Mouse (Mus musculus): ENCODE results near the gene Bag2.
"Not testable (repeated sequence)": the region's sequence is repeated elsewhere in the genome, so short reads cannot be mapped to it uniquely, and the experiment has no call there.

The Bag2 gene

GRCm38 (mm10) chr1:33751283-33751682, 6.3 kb downstream of the Bag2 start:
- in situ Hi-C loops (cut with MboI; ENCODE audit: low sequenced_read_pairs) = no loop called here

GRCm38 (mm10) chr1:33749709-33750108, 7.9 kb downstream of the Bag2 start:
- in situ Hi-C loops (cut with MboI; ENCODE audit: low sequenced_read_pairs) = not testable (repeated sequence)

GRCm38 (mm10) chr1:33749109-33749508, 8.5 kb downstream of the Bag2 start:
- in situ Hi-C loops (cut with MboI; ENCODE audit: low sequenced_read_pairs) = no loop called here

- in situ Hi-C loops (cut with MboI; ENCODE audit: low sequenced_read_pairs) = no loop called here
Measured at GRCm38 (mm10) chr1:33745901-33746300, 11.7 kb downstream of the Bag2 start.

GRCm38 (mm10) chr1:33744815-33745214, 12.8 kb downstream of the Bag2 start:
- in situ Hi-C loops (cut with MboI; ENCODE audit: low sequenced_read_pairs) = not testable (repeated sequence)

GRCm38 (mm10) chr1:33742903-33743302, 14.7 kb downstream of the Bag2 start:
- in situ Hi-C loops (cut with MboI; ENCODE audit: low sequenced_read_pairs) = no loop called here

GRCm38 (mm10) chr1:33739302-33739701, 18.3 kb downstream of the Bag2 start:
- in situ Hi-C loops (cut with MboI; ENCODE audit: low sequenced_read_pairs) = loop anchor here (10.0 kb wide), 1 partner anchor 55 kb away; no protein-coding TSS in a partner anchor

- in situ Hi-C loops (cut with MboI; ENCODE audit: low sequenced_read_pairs) = loop anchor here (10.0 kb wide), 1 partner anchor 54 kb away; no protein-coding TSS in a partner anchor
Measured at GRCm38 (mm10) chr1:33738681-33739278, 18.8 kb downstream of the Bag2 start.

GRCm38 (mm10) chr1:33738281-33738680, 19.3 kb downstream of the Bag2 start:
- in situ Hi-C loops (cut with MboI; ENCODE audit: low sequenced_read_pairs) = loop anchor here (10.0 kb wide), 1 partner anchor 53 kb away; no protein-coding TSS in a partner anchor

GRCm38 (mm10) chr1:33734001-33734685, 23.5 kb downstream of the Bag2 start:
- in situ Hi-C loops (cut with MboI; ENCODE audit: low sequenced_read_pairs) = loop anchor here (10.0 kb wide), 1 partner anchor 49 kb away; no protein-coding TSS in a partner anchor

GRCm38 (mm10) chr1:33733044-33733443, 24.6 kb downstream of the Bag2 start:
- in situ Hi-C loops (cut with MboI; ENCODE audit: low sequenced_read_pairs) = loop anchor here (10.0 kb wide), 1 partner anchor 48 kb away; no protein-coding TSS in a partner anchor

- in situ Hi-C loops (cut with MboI; ENCODE audit: low sequenced_read_pairs) = no loop called here
Measured at GRCm38 (mm10) chr1:33725086-33725485, 32.5 kb downstream of the Bag2 start.

- in situ Hi-C loops (cut with MboI; ENCODE audit: low sequenced_read_pairs) = no loop called here
Measured at GRCm38 (mm10) chr1:33724516-33724915, 33.1 kb downstream of the Bag2 start.

GRCm38 (mm10) chr1:33721020-33721419, 36.6 kb downstream of the Bag2 start:
- in situ Hi-C loops (cut with MboI; ENCODE audit: low sequenced_read_pairs) = no loop called here

GRCm38 (mm10) chr1:33720231-33720630, 37.4 kb downstream of the Bag2 start:
- in situ Hi-C loops (cut with MboI; ENCODE audit: low sequenced_read_pairs) = no loop called here

- in situ Hi-C loops (cut with MboI; ENCODE audit: low sequenced_read_pairs) = no loop called here
Measured at GRCm38 (mm10) chr1:33719733-33720225, 37.8 kb downstream of the Bag2 start, which contains the start of gene Rab23. Rab23 (plus strand) TSS chr1:33719887.

- in situ Hi-C loops (cut with MboI; ENCODE audit: low sequenced_read_pairs) = no loop called here
Measured at GRCm38 (mm10) chr1:33717636-33718035, 40.0 kb downstream of the Bag2 start.

GRCm38 (mm10) chr1:33714796-33715195, 42.8 kb downstream of the Bag2 start:
- in situ Hi-C loops (cut with MboI; ENCODE audit: low sequenced_read_pairs) = no loop called here

GRCm38 (mm10) chr1:33712026-33712425, 45.6 kb downstream of the Bag2 start:
- in situ Hi-C loops (cut with MboI; ENCODE audit: low sequenced_read_pairs) = no loop called here

- in situ Hi-C loops (cut with MboI; ENCODE audit: low sequenced_read_pairs) = no loop called here
Measured at GRCm38 (mm10) chr1:33709615-33710014, 48.0 kb downstream of the Bag2 start.

GRCm38 (mm10) chr1:33701244-33701643, 56.4 kb downstream of the Bag2 start:
- in situ Hi-C loops (cut with MboI; ENCODE audit: low sequenced_read_pairs) = no loop called here

GRCm38 (mm10) chr1:33696016-33696415, 61.6 kb downstream of the Bag2 start:
- in situ Hi-C loops (cut with MboI; ENCODE audit: low sequenced_read_pairs) = no loop called here

Measured in CH12F3 (cell line).